Mouse (Mus musculus) mouse embryonic stem cell (cell line): ENCODE data around the gene Misp.

Source experiments
- in situ Hi-C, 2 experiments: fragments of 300-500 bp; cut with MboI; formaldehyde crosslinking; loops; 1 replicate in 1 of 2; 3 replicates in 1 of 2; pipeline ENCODE4 v1.14.3; 2019 to 2020; ENCODE audit warnings: low sequenced_read_pairs in 2 of 2, low pct_unique_long_range_greater_than_20kb in 1 of 2, mixed read lengths in 1 of 2; ENCODE audit not compliant: unreplicated experiment in 1 of 2

Misp gene

DNA sequence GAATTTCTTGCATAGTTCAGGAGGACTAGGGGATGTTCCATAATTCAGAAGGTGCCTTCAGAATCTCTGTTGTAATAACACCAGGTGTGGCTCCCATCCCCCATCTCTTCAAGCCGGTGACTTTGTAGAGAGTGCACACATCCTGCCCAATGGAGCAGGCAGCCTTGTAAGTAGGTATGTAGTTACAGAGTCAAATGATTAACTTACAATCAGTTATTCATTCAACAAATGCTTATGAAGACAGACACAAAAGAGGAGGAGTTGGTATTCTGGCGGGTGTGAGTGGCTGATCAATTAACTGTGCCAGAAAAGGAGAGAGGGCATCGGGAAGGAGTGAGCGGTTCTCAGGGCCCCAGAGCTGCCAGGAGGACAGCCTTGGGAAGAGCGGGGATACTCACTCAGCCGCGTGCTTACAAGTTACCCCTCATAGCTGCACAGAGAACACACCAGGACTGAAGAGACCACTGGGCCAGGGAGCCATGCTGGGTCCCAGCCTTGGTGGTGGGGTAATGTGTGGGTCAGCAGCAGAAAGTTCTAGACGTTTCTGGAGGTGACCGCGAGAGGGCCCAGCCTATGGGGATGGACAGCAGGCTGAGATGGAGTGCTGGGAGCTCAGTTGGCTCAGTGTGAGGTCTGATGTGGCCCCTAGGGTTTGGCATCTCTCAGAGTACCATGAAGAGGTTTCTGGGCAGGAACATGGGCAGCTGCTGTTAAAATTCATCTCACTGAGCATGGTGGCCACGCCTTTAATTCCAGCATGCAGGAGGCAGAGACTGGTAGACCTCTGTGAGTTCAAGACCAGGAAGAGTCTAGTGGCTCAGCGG, 4.9 kb upstream of the Misp start:
- in situ Hi-C loops = no loop called here

- in situ Hi-C loops = no loop called here
Observed at GRCm38 (mm10) chr10:79817111-79817510, 3.7 kb upstream of the Misp start.

DNA sequence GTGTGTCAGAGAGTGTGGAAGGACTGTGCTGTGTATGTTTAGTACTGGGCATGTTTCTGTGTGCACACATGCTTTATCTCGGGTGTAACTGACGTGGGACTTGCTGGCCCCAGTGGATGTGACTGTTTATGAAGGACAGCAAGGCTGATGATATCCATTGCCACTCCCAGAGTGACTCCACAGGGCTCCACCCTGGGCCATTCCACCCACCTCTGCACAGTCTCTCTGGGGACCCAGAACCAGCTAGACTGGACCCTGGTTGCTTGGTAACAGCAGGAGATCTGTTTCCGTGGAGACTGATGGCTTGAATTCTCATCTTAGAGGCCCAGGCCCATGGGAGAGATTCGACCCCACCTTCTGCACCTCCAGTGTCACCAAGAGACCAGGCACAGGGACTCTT, 2.6 kb upstream of the Misp start:
- in situ Hi-C loops = no loop called here

DNA sequence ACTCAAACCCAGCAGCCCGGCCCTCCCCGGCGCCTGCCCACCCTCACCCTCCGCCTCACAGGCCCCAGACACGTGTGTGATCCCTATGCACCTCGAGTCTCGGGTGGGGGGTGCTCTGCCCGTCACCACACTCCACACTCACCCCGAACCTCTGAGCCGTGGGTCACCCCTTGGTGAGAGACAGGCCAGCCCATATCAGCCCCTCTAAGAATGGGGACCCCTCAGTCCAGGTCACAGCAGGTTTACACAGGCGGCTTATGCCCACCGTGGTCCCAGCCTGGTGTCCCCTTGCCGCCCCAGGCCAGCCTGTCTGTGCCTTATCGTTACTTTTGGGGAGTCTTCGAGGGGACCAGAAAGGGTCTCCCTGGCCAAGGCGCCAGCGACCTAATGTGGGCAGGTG, 1.2 kb upstream of the Misp start:
- in situ Hi-C loops = no loop called here

- in situ Hi-C loops = no loop called here
Observed at GRCm38 (mm10) chr10:79820277-79820676, 512 bp upstream of the Misp start.

- in situ Hi-C loops = no loop called here
Observed at GRCm38 (mm10) chr10:79821731-79822130, 942 bp downstream of the Misp start.

GRCm38 (mm10) chr10:79822372-79822771, 1.6 kb downstream of the Misp start:
- in situ Hi-C loops = no loop called here

- in situ Hi-C loops = no loop called here
Observed at GRCm38 (mm10) chr10:79823011-79823410, 2.2 kb downstream of the Misp start.

- in situ Hi-C loops = no loop called here
Observed at GRCm38 (mm10) chr10:79824413-79824812, 3.6 kb downstream of the Misp start.

GRCm38 (mm10) chr10:79831583-79831982, 10.8 kb downstream of the Misp start:
- in situ Hi-C loops = loop anchor here (5.0 to 10.0 kb wide), 2 partner anchors 51 to 93 kb away; partner anchors contain the start of genes Arid3a (in 2 of the 2) and R3hdm4 (in 2 of the 2)

DNA sequence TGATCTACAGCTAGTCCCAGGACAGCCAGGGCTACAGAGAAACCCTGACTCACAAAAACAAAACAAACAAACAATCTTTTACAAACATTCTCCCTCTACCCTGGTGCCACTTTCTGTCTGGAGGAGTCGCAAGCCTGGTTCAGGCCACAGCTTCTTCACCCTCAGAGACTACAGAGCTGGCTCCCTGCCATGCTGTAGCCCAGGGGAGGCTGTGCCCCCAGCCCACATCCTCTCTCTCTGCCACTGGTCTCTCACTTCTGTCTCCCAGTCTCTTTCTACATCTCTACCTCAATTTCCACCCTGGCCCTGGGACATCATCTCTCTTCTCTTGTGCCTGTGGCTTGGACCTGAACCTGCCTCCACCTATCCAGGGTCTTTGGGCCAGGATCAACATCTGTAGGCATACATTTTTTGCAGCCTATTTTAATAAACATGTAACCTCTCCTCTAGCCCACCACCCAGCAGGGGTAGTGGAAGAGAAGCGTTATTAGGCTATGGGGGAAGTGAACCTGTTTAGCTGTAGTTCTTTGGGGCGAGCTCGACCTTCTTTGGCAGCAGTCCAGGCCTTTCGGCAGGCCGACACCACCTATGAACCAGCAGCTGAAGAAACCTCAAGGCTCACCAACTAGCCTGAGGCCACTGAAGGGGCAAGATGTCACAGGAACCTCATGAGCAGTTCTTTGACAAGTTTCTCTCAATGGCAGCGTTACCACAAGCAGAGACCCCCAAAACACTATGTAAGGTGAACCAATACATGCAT, 11.4 kb downstream of the Misp start:
- in situ Hi-C loops = loop anchor here (5.0 to 10.0 kb wide), 2 partner anchors 50 to 93 kb away; partner anchors contain the start of genes Arid3a (in 2 of the 2) and R3hdm4 (in 2 of the 2)

DNA sequence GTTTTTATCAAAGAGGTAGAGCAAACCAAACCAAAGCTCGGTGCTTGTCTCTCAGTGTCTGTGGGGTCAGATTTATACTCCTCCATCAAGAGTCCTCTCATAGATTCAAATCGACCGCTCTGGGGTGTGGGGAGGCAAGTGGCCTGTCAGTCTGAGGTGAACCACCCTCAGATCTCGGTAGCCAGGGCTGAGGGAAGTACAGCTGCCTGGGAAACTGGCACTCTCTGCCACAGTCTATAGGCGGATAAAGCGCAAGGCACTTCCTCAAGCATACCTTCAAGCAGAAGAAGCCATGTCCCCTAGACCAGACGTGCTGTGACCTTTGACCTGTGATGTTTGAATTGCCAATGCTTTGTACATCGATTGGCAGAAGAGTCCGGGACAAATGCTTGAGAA, 12.0 kb downstream of the Misp start:
- in situ Hi-C loops = loop anchor here (5.0 to 10.0 kb wide), 2 partner anchors 50 to 92 kb away; partner anchors contain the start of genes Arid3a (in 2 of the 2) and R3hdm4 (in 2 of the 2)

- in situ Hi-C loops = loop anchor here (5.0 to 10.0 kb wide), 2 partner anchors 47 to 90 kb away; partner anchors contain the start of genes Arid3a (in 2 of the 2) and R3hdm4 (in 2 of the 2)
Observed at GRCm38 (mm10) chr10:79834769-79835398, 14.1 kb downstream of the Misp start.

DNA sequence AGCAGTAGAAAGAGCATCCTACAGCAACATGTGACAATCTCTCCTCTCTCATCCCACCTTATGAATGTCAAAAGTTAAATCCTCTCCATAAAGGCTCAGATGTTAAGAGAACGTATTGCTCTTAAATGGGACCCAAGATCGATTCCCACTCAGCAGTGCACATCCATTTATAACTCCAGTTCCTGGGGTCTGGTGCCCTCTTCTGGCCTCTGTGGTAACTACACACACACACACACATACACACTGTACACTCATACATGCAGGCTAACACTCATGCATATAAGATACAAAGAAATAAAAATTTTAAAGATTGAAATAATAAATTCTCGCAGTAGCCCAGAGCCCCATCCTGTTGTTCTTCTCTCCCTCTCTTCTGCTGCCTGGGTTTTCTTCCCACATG, 16.1 kb downstream of the Misp start:
- in situ Hi-C loops = loop anchor here (10.0 kb wide), 1 partner anchor 88 kb away; the partner anchor contains the start of genes Arid3a (in 2 of the 2) and R3hdm4 (in 2 of the 2)

DNA sequence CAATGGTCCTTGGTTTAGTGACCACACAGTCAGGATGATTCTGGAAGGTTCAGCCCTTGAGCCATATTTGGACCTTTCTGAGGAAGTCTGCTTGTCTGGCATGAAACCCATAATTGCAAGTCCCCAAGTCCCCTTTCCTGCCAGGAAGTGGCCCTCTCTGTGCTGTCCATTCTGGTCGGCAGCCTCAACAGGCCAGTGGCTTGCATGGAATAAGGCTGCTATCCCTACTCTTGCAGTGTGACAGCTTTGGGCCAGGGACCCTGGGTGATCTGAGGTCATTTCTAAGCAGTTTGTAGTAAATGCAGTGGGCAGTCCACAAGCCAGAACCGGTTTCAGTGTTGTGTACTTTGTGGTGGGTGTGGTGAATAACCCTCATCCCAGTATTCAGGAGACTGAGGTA, 17.4 kb downstream of the Misp start:
- in situ Hi-C loops = loop anchor here (10.0 kb wide), 1 partner anchor 87 kb away; the partner anchor contains the start of genes Arid3a (in 2 of the 2) and R3hdm4 (in 2 of the 2)

GRCm38 (mm10) chr10:79840091-79840490, 19.3 kb downstream of the Misp start:
- in situ Hi-C loops = no loop called here

GRCm38 (mm10) chr10:79840644-79841551, 20.1 kb downstream of the Misp start:
- in situ Hi-C loops = no loop called here

DNA sequence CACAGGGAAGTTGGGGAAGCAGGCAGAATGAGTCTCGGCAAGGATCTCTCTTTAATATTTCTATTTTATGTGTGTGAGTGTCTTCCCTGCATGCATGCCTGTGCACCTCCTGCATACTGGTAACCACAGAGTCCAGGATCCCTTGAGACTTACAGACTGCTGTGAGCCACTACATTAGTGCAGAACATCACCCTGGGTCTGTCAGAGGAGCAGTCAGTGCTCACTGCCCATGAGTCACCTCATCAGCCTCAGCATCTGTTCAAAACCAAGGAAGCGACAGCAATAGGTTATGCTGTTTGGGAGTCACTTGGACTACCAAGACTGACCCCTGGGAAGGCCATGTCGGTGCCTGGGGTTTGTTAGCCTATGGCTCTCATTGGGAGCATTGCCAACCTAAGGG, 21.5 kb downstream of the Misp start:
- in situ Hi-C loops = no loop called here
